Mouse (Mus musculus) embryonic fibroblast, embryonic 13.5 days (primary cell): ENCODE data around the gene Tex48.

Experiments
- CTCF ChIP-seq: IDR thresholded peaks from 2 replicates; pipeline ENCODE4 v1.5.1; 2011; ENCODE audit warnings: mild to moderate bottlenecking, control low read depth, low read length, moderate library complexity, borderline replicate concordance; ENCODE audit not compliant: insufficient read depth
- POLR2A ChIP-seq: IDR thresholded peaks from 2 replicates; pipeline ENCODE4 v1.6.1; 2011; ENCODE audit warnings: low read depth, mild to moderate bottlenecking, control low read depth, low read length, moderate library complexity

DNA sequence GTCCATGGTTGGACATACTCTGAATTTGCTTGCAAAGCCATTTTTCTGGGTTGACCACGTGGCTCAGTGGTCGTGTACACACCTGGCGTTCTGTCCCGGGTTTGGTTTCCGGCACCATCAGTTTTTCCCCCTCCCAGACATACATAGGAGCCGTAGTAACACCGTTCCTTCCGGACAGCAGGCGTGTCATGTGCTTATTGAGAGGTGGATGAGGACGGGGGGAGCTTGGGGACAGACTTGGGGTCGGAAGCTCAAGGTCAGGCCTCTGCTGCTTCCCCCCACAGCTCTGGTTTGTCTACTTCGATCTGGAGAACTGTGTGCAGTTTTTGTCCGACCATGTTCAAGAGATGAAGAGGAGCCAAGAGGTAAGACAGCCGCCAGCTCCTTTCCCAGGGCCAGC, 42.6 kb downstream of the Tex48 start:
- TF ChIP-seq CTCF (no peak), POLR2A (no peak)
